Mouse (Mus musculus) cerebellum, adult 11-12 months (tissue): ENCODE measurements around the gene Dennd5b.
A peak's percentile ranks its signal among the peaks of the same experiment; 100 is the strongest.
"Not testable (repeated sequence)": the region's sequence is repeated elsewhere in the genome, so short reads cannot be mapped to it uniquely, and the experiment has no call there.

Experiments used
- DNase-seq: peaks from one replicate; pipeline ENCODE4 v3.0.0; 2022

Dennd5b gene

GRCm38 (mm10) chr6:149101076-149101942 lies at the start of gene Dennd5b:
Dennd5b (minus strand) TSS chr6:149101680.
- DNase-seq = peak; percentile 89

- DNase-seq = no peak
These were observed 47.2 kb upstream of the Dennd5b start for GRCm38 (mm10) chr6:149148436-149149229.

GRCm38 (mm10) chr6:149145143-149145542 lies 43.7 kb upstream of the Dennd5b start:
- no peak for DNase-seq

GRCm38 (mm10) chr6:149141393-149142173 lies 40.1 kb upstream of the Dennd5b start:
- peak; percentile 55 for DNase-seq

- DNase-seq = no peak
These were observed 38.0 kb upstream of the Dennd5b start, which contains the start of gene Etfbkmt for GRCm38 (mm10) chr6:149139471-149139870. Etfbkmt (plus strand) TSS chr6:149139849.

GRCm38 (mm10) chr6:149139011-149139410 lies 37.5 kb upstream of the Dennd5b start:
- DNase-seq = no peak

- DNase-seq = no peak
These were observed 36.5 kb upstream of the Dennd5b start for GRCm38 (mm10) chr6:149137936-149138335.

GRCm38 (mm10) chr6:149135631-149136030 lies 34.2 kb upstream of the Dennd5b start:
- no peak for DNase-seq

- no peak for DNase-seq
These were observed 33.1 kb upstream of the Dennd5b start for GRCm38 (mm10) chr6:149134391-149135150.

GRCm38 (mm10) chr6:149132311-149133077 lies 31.0 kb upstream of the Dennd5b start:
- DNase-seq = no peak

GRCm38 (mm10) chr6:149131111-149131510 lies 29.6 kb upstream of the Dennd5b start:
- no peak for DNase-seq

- DNase-seq = not testable (repeated sequence)
These were observed 28.4 kb upstream of the Dennd5b start, which contains the start of gene Gm10203 for GRCm38 (mm10) chr6:149129870-149130269. Gm10203 (plus strand) TSS chr6:149130170.

- no peak for DNase-seq
These were observed 25.2 kb upstream of the Dennd5b start for GRCm38 (mm10) chr6:149126675-149127074.

GRCm38 (mm10) chr6:149123042-149123441 lies 21.6 kb upstream of the Dennd5b start:
- DNase-seq = no peak

GRCm38 (mm10) chr6:149119853-149120252 lies 18.4 kb upstream of the Dennd5b start:
- DNase-seq = no peak

- no peak for DNase-seq
These were observed 17.5 kb upstream of the Dennd5b start for GRCm38 (mm10) chr6:149118935-149119334.

- no peak for DNase-seq
These were observed 15.5 kb upstream of the Dennd5b start for GRCm38 (mm10) chr6:149116992-149117391.

- DNase-seq = no peak
These were observed 7.4 kb upstream of the Dennd5b start for GRCm38 (mm10) chr6:149108909-149109308.

- DNase-seq = no peak
These were observed 6.1 kb upstream of the Dennd5b start for GRCm38 (mm10) chr6:149107615-149108014.

GRCm38 (mm10) chr6:149103451-149103850 lies 2.0 kb upstream of the Dennd5b start:
- DNase-seq = no peak

GRCm38 (mm10) chr6:149101943-149102243 lies 413 bp upstream of the Dennd5b start:
- DNase-seq = no peak
